Mouse (Mus musculus) left cerebral cortex, postnatal 25 days (tissue): ENCODE measurements at regions not wholly inside any gene's neighbourhood (a gene's known extent, or its start where the extent isn't known, plus 50 kb on each side); places are given as distances from the start of the nearest gene placed in this dataset.

Experiments used
- DNase-seq, 2 experiments: peaks; one replicate each; pipeline ENCODE4 v3.0.0; 2022; ENCODE audit warnings: low spot score in 2 of 2, mixed read lengths in 1 of 2
- intact Hi-C: fragments of 180-260 bp; cut with DNase I; formaldehyde crosslinking; loops from one replicate; pipeline ENCODE4 v1.15.1; 2025

- no peak for DNase-seq
- intact Hi-C loops: no loop called here
These were observed 249.8 kb downstream of the Cog6 start for GRCm38 (mm10) chr3:52767276-52767675.

GRCm38 (mm10) chr3:52766841-52767240 is 250.2 kb downstream of the Cog6 start:
- peak in 1 of 2 experiments; percentile 32 for DNase-seq
- intact Hi-C loops: no loop called here

- intact Hi-C loops: no loop called here
These were observed 252.9 kb downstream of the Cog6 start for GRCm38 (mm10) chr3:52764166-52764565.

GRCm38 (mm10) chr3:52763660-52764059 is 253.4 kb downstream of the Cog6 start:
- intact Hi-C loops: no loop called here
- no peak for DNase-seq

More at GRCm38 (mm10) chr3:52764166-52764565, 252.9 kb downstream of the Cog6 start:
- DNase-seq: no peak

GRCm38 (mm10) chr3:52762549-52762948 is 254.5 kb downstream of the Cog6 start:
- DNase-seq: no peak
- intact Hi-C loops: no loop called here

- intact Hi-C loops: loop anchor here (2.0 kb wide), 1 partner anchor 497 kb away; no protein-coding TSS in a partner anchor
- DNase-seq: no peak
These were observed 257.2 kb downstream of the Cog6 start for GRCm38 (mm10) chr3:52759846-52760245.

GRCm38 (mm10) chr3:52758561-52758960 is 258.5 kb downstream of the Cog6 start:
- intact Hi-C loops: loop anchor here (2.0 kb wide), 1 partner anchor 496 kb away; no protein-coding TSS in a partner anchor
- peak in 1 of 2 experiments; percentile 35 for DNase-seq

GRCm38 (mm10) chr3:52756816-52757215 is 260.2 kb downstream of the Cog6 start:
- intact Hi-C loops: no loop called here
- DNase-seq: no peak

- no peak for DNase-seq
- intact Hi-C loops: no loop called here
These were observed 261.0 kb downstream of the Cog6 start for GRCm38 (mm10) chr3:52756006-52756405.

GRCm38 (mm10) chr3:52754978-52755377 is 262.1 kb downstream of the Cog6 start:
- DNase-seq: no peak
- intact Hi-C loops: no loop called here

- intact Hi-C loops: no loop called here
- no peak for DNase-seq
These were observed 262.6 kb downstream of the Cog6 start for GRCm38 (mm10) chr3:52754401-52754800.

- intact Hi-C loops: no loop called here
- DNase-seq: no peak
These were observed 270.1 kb downstream of the Cog6 start for GRCm38 (mm10) chr3:52746917-52747316.

- intact Hi-C loops: no loop called here
- no peak for DNase-seq
These were observed 272.7 kb downstream of the Cog6 start for GRCm38 (mm10) chr3:52744334-52744733.

GRCm38 (mm10) chr3:52740466-52741026 is 276.5 kb downstream of the Cog6 start:
- intact Hi-C loops: no loop called here
- no peak for DNase-seq

- no peak for DNase-seq
- intact Hi-C loops: no loop called here
These were observed 277.5 kb downstream of the Cog6 start for GRCm38 (mm10) chr3:52739526-52739925.

- DNase-seq: no peak
- intact Hi-C loops: no loop called here
These were observed 278.7 kb downstream of the Cog6 start for GRCm38 (mm10) chr3:52738386-52738785.

- peak in 1 of 2 experiments; percentile 48 for DNase-seq
- intact Hi-C loops: no loop called here
These were observed 281.1 kb downstream of the Cog6 start for GRCm38 (mm10) chr3:52735939-52736338.

GRCm38 (mm10) chr3:52731941-52732340 is 285.1 kb downstream of the Cog6 start:
- intact Hi-C loops: no loop called here
- DNase-seq: no peak

- intact Hi-C loops: no loop called here
These were observed 285.5 kb downstream of the Cog6 start for GRCm38 (mm10) chr3:52731491-52731890.

GRCm38 (mm10) chr3:52729731-52730130 is 287.3 kb downstream of the Cog6 start:
- intact Hi-C loops: no loop called here
- DNase-seq: no peak

More at GRCm38 (mm10) chr3:52731491-52731890, 285.5 kb downstream of the Cog6 start:
- DNase-seq: no peak

GRCm38 (mm10) chr3:52728860-52729259 is 288.2 kb downstream of the Cog6 start:
- intact Hi-C loops: no loop called here
- DNase-seq: no peak

- intact Hi-C loops: no loop called here
- DNase-seq: no peak
These were observed 288.6 kb downstream of the Cog6 start for GRCm38 (mm10) chr3:52728426-52728825.
